Mouse (Mus musculus) right cerebral cortex, postnatal 25 days (tissue): ENCODE results near the gene Dnah7c.
"Not testable (repeated sequence)": the region's sequence is repeated elsewhere in the genome, so short reads cannot be mapped to it uniquely, and the experiment has no call there.

Experiments
- DNase-seq: peaks from one replicate; pipeline ENCODE4 v3.0.0; 2022

The Dnah7c gene

GRCm38 (mm10) chr1:46425137-46425925, at the start of gene Dnah7c:
Dnah7c (plus strand) TSS chr1:46425592.
- DNase-seq = peak; percentile 24

GRCm38 (mm10) chr1:46380641-46381040, 44.8 kb upstream of the Dnah7c start:
- not testable (repeated sequence) for DNase-seq

- DNase-seq = not testable (repeated sequence)
These were observed 30.6 kb upstream of the Dnah7c start for GRCm38 (mm10) chr1:46394681-46395297.

GRCm38 (mm10) chr1:46408324-46409115, 16.9 kb upstream of the Dnah7c start:
- DNase-seq = no peak

- DNase-seq = not testable (repeated sequence)
These were observed 10.6 kb upstream of the Dnah7c start for GRCm38 (mm10) chr1:46414798-46415197.

GRCm38 (mm10) chr1:46416946-46417345, 8.4 kb upstream of the Dnah7c start:
- DNase-seq = not testable (repeated sequence)

- DNase-seq = not testable (repeated sequence)
These were observed 6.4 kb upstream of the Dnah7c start for GRCm38 (mm10) chr1:46418966-46419365.

- no peak for DNase-seq
These were observed 3.0 kb downstream of the Dnah7c start for GRCm38 (mm10) chr1:46428401-46428800.

DNA sequence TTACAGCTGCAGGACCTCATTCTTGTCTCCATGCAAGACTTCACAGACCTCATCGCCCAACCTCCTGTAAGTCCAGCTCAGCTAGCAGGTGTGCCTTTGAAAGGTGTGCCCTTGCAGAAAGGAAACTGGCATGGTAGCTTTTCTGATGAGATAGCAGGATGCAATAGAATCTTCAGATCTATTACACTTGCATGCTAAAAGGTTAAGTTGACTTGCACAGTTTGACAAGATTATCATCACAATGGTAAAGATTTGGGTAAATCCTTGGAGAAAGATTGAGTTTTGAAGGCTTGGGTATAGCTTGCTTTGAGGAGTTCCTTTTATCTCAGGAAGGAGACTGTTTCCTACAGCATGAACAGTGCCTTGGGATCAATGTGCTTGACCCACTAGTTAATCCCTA, 89.3 kb downstream of the Dnah7c start:
- not testable (repeated sequence) for DNase-seq

GRCm38 (mm10) chr1:46521032-46521431, 95.6 kb downstream of the Dnah7c start:
- no peak for DNase-seq

GRCm38 (mm10) chr1:46526537-46526936, 101.1 kb downstream of the Dnah7c start:
- DNase-seq = not testable (repeated sequence)

- no peak for DNase-seq
These were observed 119.5 kb downstream of the Dnah7c start for GRCm38 (mm10) chr1:46544812-46545421.

DNA sequence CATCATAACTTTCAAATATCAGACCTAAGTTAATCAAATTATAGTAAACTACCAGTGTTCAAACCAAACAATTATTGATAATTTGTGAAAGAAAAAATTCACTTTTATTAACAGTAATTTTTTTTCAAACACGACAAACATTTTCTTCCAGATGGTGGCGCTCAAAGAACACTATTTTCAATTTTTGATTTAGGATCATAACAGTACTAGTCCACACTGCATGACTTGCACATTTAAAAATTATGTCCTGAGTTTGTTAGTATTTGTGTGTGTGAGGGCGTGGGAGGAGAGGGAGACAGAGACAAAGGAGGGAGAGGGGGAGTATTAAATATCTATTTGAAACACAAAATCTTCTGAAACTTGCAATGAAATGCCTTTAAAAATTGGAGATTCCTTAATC, 155.0 kb downstream of the Dnah7c start:
- DNase-seq = no peak

- DNase-seq = not testable (repeated sequence)
These were observed 168.4 kb downstream of the Dnah7c start for GRCm38 (mm10) chr1:46593826-46594225.

GRCm38 (mm10) chr1:46596343-46596742, 171.0 kb downstream of the Dnah7c start:
- not testable (repeated sequence) for DNase-seq

- no peak for DNase-seq
These were observed 194.9 kb downstream of the Dnah7c start for GRCm38 (mm10) chr1:46620331-46620730.

DNA sequence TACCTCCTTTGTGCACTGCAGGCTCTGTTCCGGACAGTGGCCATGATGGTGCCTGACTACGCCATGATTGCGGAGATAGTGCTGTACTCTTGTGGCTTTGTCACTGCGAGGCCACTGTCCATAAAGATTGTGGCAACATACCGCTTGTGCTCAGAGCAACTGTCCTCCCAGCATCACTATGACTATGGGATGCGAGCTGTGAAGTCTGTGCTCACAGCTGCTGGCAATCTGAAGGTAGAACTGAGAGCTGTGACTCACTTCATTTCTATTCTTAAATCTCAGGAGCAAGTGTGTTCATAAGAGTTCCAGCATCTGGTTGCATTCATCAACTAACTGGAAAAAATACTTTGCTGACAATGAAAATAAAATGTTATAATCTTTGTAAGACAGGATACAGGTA, 200.5 kb downstream of the Dnah7c start:
- peak; percentile 22 for DNase-seq

GRCm38 (mm10) chr1:46649821-46650220, 224.4 kb downstream of the Dnah7c start:
- not testable (repeated sequence) for DNase-seq

GRCm38 (mm10) chr1:46652721-46653120, 227.3 kb downstream of the Dnah7c start:
- not testable (repeated sequence) for DNase-seq

DNA sequence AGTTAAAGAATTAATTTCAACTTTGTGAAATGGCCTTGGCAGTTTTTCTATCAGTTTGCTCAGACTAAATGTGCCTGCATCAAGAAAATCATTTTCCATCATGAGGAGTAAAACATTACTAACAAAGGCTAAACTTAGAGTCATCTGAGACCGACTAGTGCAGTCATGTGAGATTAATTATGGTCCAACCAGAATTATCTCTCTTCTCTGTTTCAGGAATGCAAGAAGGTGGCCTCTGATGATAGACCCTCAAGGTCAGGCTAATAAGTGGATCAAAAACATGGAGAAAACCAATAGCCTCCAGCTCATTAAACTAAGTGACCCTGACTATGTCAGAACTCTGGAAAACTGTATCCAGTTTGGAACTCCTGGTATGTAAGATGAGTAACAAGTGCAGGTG, 299.4 kb downstream of the Dnah7c start:
- DNase-seq = not testable (repeated sequence)

DNA sequence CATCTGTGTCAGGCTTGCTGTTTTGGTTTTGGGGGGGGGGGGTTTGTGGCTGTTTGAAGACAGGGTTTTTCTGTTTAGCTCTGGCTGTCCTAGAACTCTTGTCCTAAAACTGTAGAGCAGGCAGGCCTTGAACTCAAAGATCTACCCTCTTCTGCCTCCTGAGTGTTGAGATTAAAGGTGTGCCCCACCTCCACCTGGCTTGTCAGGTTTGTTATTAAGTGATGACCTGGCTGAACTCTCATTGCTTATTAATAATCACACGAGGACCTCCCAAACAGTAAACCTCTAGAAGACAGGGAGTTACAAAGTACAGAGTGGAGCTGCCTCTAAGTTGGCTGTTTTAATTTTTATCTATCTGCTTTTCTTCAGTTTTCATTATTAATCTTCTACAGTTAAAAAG, 299.9 kb downstream of the Dnah7c start:
- no peak for DNase-seq

GRCm38 (mm10) chr1:46725719-46726118, 300.3 kb downstream of the Dnah7c start:
- DNase-seq = not testable (repeated sequence)

DNA sequence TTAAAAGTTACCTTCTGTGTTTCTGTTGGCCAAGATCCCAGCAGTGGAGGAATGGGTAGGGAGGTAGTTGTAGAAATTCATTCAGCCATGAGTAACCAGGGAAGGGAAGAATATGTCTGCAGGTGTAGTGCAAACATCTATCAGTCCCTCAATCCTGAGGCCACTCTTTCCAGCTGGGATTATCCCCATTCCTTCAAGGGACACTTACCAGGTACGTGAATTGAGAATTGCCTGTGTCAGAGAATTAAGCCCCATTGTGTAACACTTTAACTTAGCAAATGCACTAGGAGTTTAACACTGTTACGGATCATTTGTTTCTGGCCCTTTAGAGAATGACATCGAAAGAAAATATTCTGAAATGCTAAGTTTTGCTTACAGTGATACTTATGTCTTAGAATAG, 304.3 kb downstream of the Dnah7c start:
- not testable (repeated sequence) for DNase-seq
